Mouse (Mus musculus) spleen, adult 2 months (tissue): ENCODE results near the gene Slc6a19.

ENCODE experiments used
- CTCF ChIP-seq: fragments of 200-500 bp; IDR thresholded peaks from 2 replicates; pipeline ENCODE4 v1.5.1; 2011; ENCODE audit warnings: mild to moderate bottlenecking, inconsistent platforms; ENCODE audit not compliant: insufficient read depth, insufficient read length, insufficient replicate concordance; ENCODE audit errors: extremely low read depth
- POLR2A ChIP-seq: fragments of 200-500 bp; IDR thresholded peaks from 2 replicates; pipeline ENCODE4 v1.6.1; 2011; ENCODE audit warnings: low read depth, low read length, inconsistent platforms

- TF ChIP-seq POLR2A, result no peak
- no peak for TF ChIP-seq CTCF
Measured at GRCm38 (mm10) chr13:73735270-73735669, 30.6 kb upstream of the Slc6a19 start.
